ENCODE assay signal across 9 mouse cellular contexts in genomic region chr12:76293192-76293591, GRCm38 (mm10). TPM values are rescaled to one million over a fixed set of nuclear protein-coding genes. Genes with fewer than 3 reads are reported as not detected.
DNase-seq lines count a peak whose midpoint lies in the region; ATAC-seq and TF ChIP-seq lines count a peak whose summit lies in the region.
"Had no signal": no experiment of that assay in that cellular context is flagged by ENCODE, and none has a peak within 500 bp of the region (broad histone marks: within the 10 kb centered on the region; RNA-seq: fewer than 3 reads in every experiment).

No protein-coding gene starts in this region.

- TF ChIP-seq POLR2A in small intestine, adult 2 months (IDR thresholded peaks at IDR 0.05; ENCODE audit: low read depth, low read length), result no peak

- ATAC-seq in forebrain, embryonic 11.5 days (replicated peaks; ENCODE audit: low FRiP score), result no peak
- ATAC-seq in forebrain, embryonic 12.5 days (ENCODE audit: low FRiP score), result no peak

- no peak overlapping the region for H3K4me3 ChIP-seq in forebrain, embryonic 11.5 days (ENCODE audit: low read depth, low read length)
- no peak overlapping the region for H3K4me3 ChIP-seq in forebrain, embryonic 12.5 days (replicated peaks)
- H3K4me3 ChIP-seq in heart, embryonic 10.5 days, result no peak overlapping the region
- H3K4me3 ChIP-seq in small intestine, adult 2 months (ENCODE audit: low read depth, low read length), result no peak overlapping the region

- 62% methylated on average over 7 of the region's 7 CpGs for WGBS in forebrain, embryonic 11.5 days
- 67% methylated on average over 7 of the region's 7 CpGs for WGBS in forebrain, embryonic 12.5 days
- WGBS in heart, embryonic 10.5 days, result 54% methylated on average over 7 of the region's 7 CpGs
- WGBS in small intestine, adult 2 months, result 37% methylated on average over 7 of the region's 7 CpGs

- H3K27ac ChIP-seq in forebrain, embryonic 11.5 days (ENCODE audit: low read depth, low read length), result no peak overlapping the region
- no peak overlapping the region for H3K27ac ChIP-seq in forebrain, embryonic 12.5 days
- no peak overlapping the region for H3K27ac ChIP-seq in heart, embryonic 10.5 days
- H3K27ac ChIP-seq in small intestine, adult 2 months (ENCODE audit: insufficient read depth, low read depth, low read length), result no peak overlapping the region

- H3K36me3 ChIP-seq in forebrain, embryonic 11.5 days (ENCODE audit: control insufficient read depth, insufficient read depth, low read length), result no peaks in the 10 kb centered on the region; the same call in 1 of the 2 replicates
- H3K36me3 ChIP-seq in forebrain, embryonic 12.5 days (replicated peaks), result peaks cover 52% of the 10 kb centered on the region
- peaks cover 87% of the 10 kb centered on the region for H3K36me3 ChIP-seq in heart, embryonic 10.5 days
- peaks cover 42% of the 10 kb centered on the region for H3K36me3 ChIP-seq in small intestine, adult 2 months (ENCODE audit: control insufficient read depth, insufficient read depth, low read length)

- peak; percentile 82 for DNase-seq in forebrain, embryonic 11.5 days (ENCODE audit: low spot score)
- DNase-seq in right cerebral cortex, adult 18-20 months, result peak; percentile 64
- no peak for DNase-seq in right cerebral cortex, postnatal 36 days (ENCODE audit: low spot score in 2 of 2)
- peak; percentile 43 for DNase-seq in cerebellum, adult 9-11 months
- DNase-seq in heart, embryonic 10.5 days (ENCODE audit: low spot score), result peak; percentile 88
- DNase-seq in lung, adult 18-20 months, result peak; percentile 67 to 74

- H3K4me1 ChIP-seq in forebrain, embryonic 11.5 days (replicated peaks; ENCODE audit: control insufficient read depth, insufficient read depth, low read length), result no peaks in the 10 kb centered on the region
- peaks cover 6% of the 10 kb centered on the region for H3K4me1 ChIP-seq in forebrain, embryonic 12.5 days
- H3K4me1 ChIP-seq in heart, embryonic 10.5 days, result no peaks in the 10 kb centered on the region
- H3K4me1 ChIP-seq in small intestine, adult 2 months (ENCODE audit: control insufficient read depth, insufficient read depth, insufficient read length, low read length), result no peaks in the 10 kb centered on the region

- H3K27me3 ChIP-seq in forebrain, embryonic 11.5 days (ENCODE audit: control insufficient read depth, insufficient read depth, low read length), result no peaks in the 10 kb centered on the region
- no peaks in the 10 kb centered on the region for H3K27me3 ChIP-seq in forebrain, embryonic 12.5 days
- H3K27me3 ChIP-seq in heart, embryonic 10.5 days (ENCODE audit: insufficient read depth, poor library complexity, severe bottlenecking), result no peaks in the 10 kb centered on the region
- no peaks in the 10 kb centered on the region for H3K27me3 ChIP-seq in small intestine, adult 2 months (ENCODE audit: control insufficient read depth, insufficient read depth, low read length)

- no peak overlapping the region for H3K4me2 ChIP-seq in forebrain, embryonic 11.5 days (ENCODE audit: low read depth, low read length, severe bottlenecking)
- H3K4me2 ChIP-seq in forebrain, embryonic 12.5 days, result no peak overlapping the region

- no peak overlapping the region for H3K9ac ChIP-seq in forebrain, embryonic 11.5 days (ENCODE audit: low read length)
- no peak overlapping the region for H3K9ac ChIP-seq in forebrain, embryonic 12.5 days

- peak; percentile 77; the same call in 1 of the 2 replicates for TF ChIP-seq CTCF in small intestine, adult 2 months (IDR thresholded peaks at IDR 0.05; ENCODE audit: extremely low read depth, insufficient read length, insufficient replicate concordance, low read depth, low read length)

- no peaks in the 10 kb centered on the region for H3K9me3 ChIP-seq in forebrain, embryonic 11.5 days (ENCODE audit: control insufficient read depth, low read length)
- no peaks in the 10 kb centered on the region for H3K9me3 ChIP-seq in forebrain, embryonic 12.5 days
- no peaks in the 10 kb centered on the region for H3K9me3 ChIP-seq in heart, embryonic 10.5 days

RNA-seq across cellular contexts. Expression of gene Akap5, which starts 31.5 kb away (rescaled TPM):
- 3.6 and 5.2 TPM in 2 replicates for polyA plus RNA-seq in forebrain, embryonic 11.5 days (2014; fragmentation: Nextera tagmentation; extraction: Ambion mirVana)
- polyA plus RNA-seq in forebrain, embryonic 12.5 days (2016; fragmentation: Nextera tagmentation; extraction: Ambion mirVana), result 5.9 and 6.5 TPM in 2 replicates
- 9.5 and 12.3 TPM in 2 replicates for polyA plus RNA-seq in heart, embryonic 10.5 days (2016; fragmentation: Nextera tagmentation; extraction: Ambion mirVana)
- polyA plus RNA-seq in small intestine, adult 2 months (2012; rRNA removed), result 0.04 TPM in 1 of 2 replicates, not detected in the other

RNA-seq across cellular contexts. Expression of gene Mthfd1, which starts 38.1 kb away (rescaled TPM):
- 80.2 and 80.8 TPM in 2 replicates for polyA plus RNA-seq in forebrain, embryonic 11.5 days (2014; fragmentation: Nextera tagmentation; extraction: Ambion mirVana)
- polyA plus RNA-seq in forebrain, embryonic 12.5 days (2016; fragmentation: Nextera tagmentation; extraction: Ambion mirVana), result 64.0 and 67.6 TPM in 2 replicates
- 65.1 and 80.8 TPM in 2 replicates for polyA plus RNA-seq in heart, embryonic 10.5 days (2016; fragmentation: Nextera tagmentation; extraction: Ambion mirVana)
- polyA plus RNA-seq in small intestine, adult 2 months (2012; rRNA removed), result 7.3 and 11.3 TPM in 2 replicates

RNA-seq across cellular contexts. Expression of gene Tex21, which starts 46.6 kb away (rescaled TPM):
- not detected in 2 replicates for polyA plus RNA-seq in forebrain, embryonic 11.5 days (2014; fragmentation: Nextera tagmentation; extraction: Ambion mirVana)
- polyA plus RNA-seq in forebrain, embryonic 12.5 days (2016; fragmentation: Nextera tagmentation; extraction: Ambion mirVana), result not detected in 2 replicates
- polyA plus RNA-seq in heart, embryonic 10.5 days (2016; fragmentation: Nextera tagmentation; extraction: Ambion mirVana), result 0.06 and 0.07 TPM in 2 replicates
- polyA plus RNA-seq in small intestine, adult 2 months (2012; rRNA removed), result not detected in 2 replicates
- polyA plus RNA-seq: stomach, embryonic 14.5 days had no signal

Comparison
In these comparisons a context has a peak if more than half of its experiments do, and no peak if none do; other contexts are left out.
1. DNase-seq: peak in forebrain, embryonic 11.5 days (single experiment), right cerebral cortex, adult 18-20 months (single experiment), cerebellum, adult 9-11 months (single experiment), heart, embryonic 10.5 days (single experiment) and lung, adult 18-20 months (2 of 2); none in right cerebral cortex, postnatal 36 days (0 of 2).